Mouse (Mus musculus): ENCODE measurements around the gene Oscar.

Oscar gene

GRCm38 (mm10) chr7:3616057-3616388, at the start of gene Oscar:
Gene Oscar, minus strand, starts transcription at chr7:3616157.
- no peak for DNase-seq (ENCODE audit: low read depth)

GRCm38 (mm10) chr7:3665215-3666114, 49.5 kb upstream of the Oscar start, which contains the start of gene Leng1:
Gene Leng1, minus strand, starts transcription at chr7:3665840.
- DNase-seq (ENCODE audit: low read depth): peak; percentile 100

GRCm38 (mm10) chr7:3664524-3665214, 48.7 kb upstream of the Oscar start:
- DNase-seq (ENCODE audit: low read depth): peak; percentile 41

- DNase-seq (ENCODE audit: low read depth): no peak
Measured at GRCm38 (mm10) chr7:3658578-3658977, 42.6 kb upstream of the Oscar start.

GRCm38 (mm10) chr7:3656966-3657365, 41.0 kb upstream of the Oscar start:
- DNase-seq (ENCODE audit: low read depth): no peak

- DNase-seq (ENCODE audit: low read depth): no peak
Measured at GRCm38 (mm10) chr7:3646641-3647040, 30.7 kb upstream of the Oscar start.

GRCm38 (mm10) chr7:3646188-3646587, 30.2 kb upstream of the Oscar start:
- DNase-seq (ENCODE audit: low read depth): peak; percentile 33

- no peak for DNase-seq (ENCODE audit: low read depth)
Measured at GRCm38 (mm10) chr7:3645488-3646025, 29.6 kb upstream of the Oscar start.

GRCm38 (mm10) chr7:3644672-3645487, 28.9 kb upstream of the Oscar start, which contains the start of gene Cnot3:
Gene Cnot3, plus strand, starts transcription at chr7:3645268.
- DNase-seq (ENCODE audit: low read depth): peak; percentile 99

- DNase-seq (ENCODE audit: low read depth): no peak
Measured at GRCm38 (mm10) chr7:3644348-3644671, 28.4 kb upstream of the Oscar start.

- DNase-seq (ENCODE audit: low read depth): no peak
Measured at GRCm38 (mm10) chr7:3643843-3644242, 27.9 kb upstream of the Oscar start.

GRCm38 (mm10) chr7:3643412-3643811, 27.5 kb upstream of the Oscar start:
- DNase-seq (ENCODE audit: low read depth): no peak

GRCm38 (mm10) chr7:3630478-3630815, 14.5 kb upstream of the Oscar start:
- DNase-seq (ENCODE audit: low read depth): no peak

- DNase-seq (ENCODE audit: low read depth): peak; percentile 95
Measured at GRCm38 (mm10) chr7:3629543-3630477, 13.9 kb upstream of the Oscar start, which contains the start of the genes Tfpt and Prpf31. Gene Tfpt, minus strand, starts transcription at chr7:3629929. Gene Prpf31, plus strand, starts transcription at chr7:3629985.

GRCm38 (mm10) chr7:3629030-3629429, 13.1 kb upstream of the Oscar start:
- no peak for DNase-seq (ENCODE audit: low read depth)

- peak; percentile 94 for DNase-seq (ENCODE audit: low read depth)
Measured at GRCm38 (mm10) chr7:3617242-3617995, 1.5 kb upstream of the Oscar start, which contains the start of gene Ndufa3. Gene Ndufa3, plus strand, starts transcription at chr7:3617373.

- no peak for DNase-seq (ENCODE audit: low read depth)
Measured at GRCm38 (mm10) chr7:3616389-3617241, 658 bp upstream of the Oscar start.

- no peak for DNase-seq (ENCODE audit: low read depth)
Measured at GRCm38 (mm10) chr7:3614021-3614420, 1.9 kb downstream of the Oscar start.

- DNase-seq (ENCODE audit: low read depth): no peak
Measured at GRCm38 (mm10) chr7:3611006-3611405, 5.0 kb downstream of the Oscar start.

Measured in NIH3T3 (cell line).